Mouse (Mus musculus) common myeloid progenitor, adult 5-6 weeks (primary cell): ENCODE data around the gene Srgap3. TPM values are rescaled to one million over a fixed set of nuclear protein-coding genes. Genes with fewer than 3 reads are reported as not detected.

Experiments used
- ATAC-seq: replicated peaks from 2 replicates; pipeline ENCODE4 v1.8.0; 2016; ENCODE audit warnings: low read depth, mild to moderate bottlenecking, moderate TSS enrichment, inconsistent platforms; ENCODE audit not compliant: poor library complexity, severe bottlenecking
- total RNA-seq: library from RNA; stranded (forward); fragments of 200-1000, 187-1606 nt; gene quantifications from 2 replicates; pipeline ENCODE4 v1.2.3, GENCODE M21; 2017

The Srgap3 gene
- total RNA-seq, 1 experiment from 2014 or later = 8.0 TPM

- ATAC-seq = no peak
These were observed 118.6 kb downstream of the Srgap3 start for GRCm38 (mm10) chr6:112828420-112828819.

- no peak for ATAC-seq
These were observed 121.4 kb downstream of the Srgap3 start for GRCm38 (mm10) chr6:112825657-112826056.

GRCm38 (mm10) chr6:112823096-112823495, 124.0 kb downstream of the Srgap3 start:
- no peak for ATAC-seq

DNA sequence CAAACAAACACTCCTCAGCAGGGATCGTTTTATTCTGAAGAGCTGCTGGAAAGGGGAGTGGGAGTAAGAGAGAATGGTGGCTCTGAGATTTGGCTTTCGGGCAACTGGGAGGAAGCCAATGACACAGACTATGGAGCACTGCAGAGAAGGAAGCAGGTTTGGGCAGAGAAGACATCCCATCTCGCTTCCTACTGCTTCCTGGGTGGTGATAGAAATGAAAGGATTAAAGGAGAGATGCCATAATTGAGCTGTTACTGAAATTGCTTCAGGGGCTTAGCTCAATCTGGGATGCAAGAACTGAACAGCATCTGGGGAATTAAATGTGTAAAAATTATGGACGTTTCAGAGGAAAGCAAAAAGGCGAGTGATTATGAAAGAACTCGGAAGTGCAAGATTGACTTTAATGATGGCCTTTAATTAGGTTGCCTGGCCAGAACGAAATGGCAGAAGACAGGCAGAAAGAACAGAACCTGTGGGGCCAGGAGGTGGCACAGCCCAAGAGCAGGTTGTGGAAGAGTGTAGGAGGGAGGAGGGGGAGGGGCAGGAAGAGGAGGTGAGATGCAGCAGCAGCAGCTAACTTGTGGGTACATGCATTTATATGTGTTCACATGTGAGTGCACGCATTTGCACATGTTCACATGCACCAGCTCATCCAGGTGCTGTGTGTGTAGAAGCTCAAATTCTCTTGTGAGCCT, 126.6 kb downstream of the Srgap3 start:
- ATAC-seq = no peak

DNA sequence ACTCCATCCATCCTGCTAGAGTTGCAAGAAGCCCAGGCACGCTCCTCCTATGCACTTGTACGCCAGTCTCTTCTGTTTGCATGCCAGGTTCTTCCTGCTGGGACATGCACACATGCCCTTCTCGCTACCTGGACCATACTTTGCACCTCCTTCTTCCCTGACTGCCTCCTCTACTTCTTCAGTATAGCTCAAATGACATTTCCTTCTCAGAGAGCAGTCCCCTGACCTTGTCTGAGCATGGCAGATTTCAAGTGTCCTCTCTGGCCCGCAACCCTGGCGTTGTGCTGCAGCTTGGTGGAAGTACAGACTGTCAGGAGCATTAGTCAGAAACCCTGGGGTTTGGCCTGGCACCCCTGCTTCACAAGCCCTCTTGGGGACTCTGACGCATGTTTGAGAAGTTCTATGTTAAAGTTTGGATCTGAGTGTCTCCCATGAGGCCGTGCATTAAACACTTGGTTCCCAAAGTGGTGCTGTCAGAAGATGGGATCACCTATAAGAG, 128.6 kb downstream of the Srgap3 start:
- no peak for ATAC-seq

GRCm38 (mm10) chr6:112815604-112816003, 131.5 kb downstream of the Srgap3 start:
- ATAC-seq = no peak

GRCm38 (mm10) chr6:112814525-112815086, 132.5 kb downstream of the Srgap3 start:
- no peak for ATAC-seq

GRCm38 (mm10) chr6:112812884-112813283, 134.2 kb downstream of the Srgap3 start:
- no peak for ATAC-seq

DNA sequence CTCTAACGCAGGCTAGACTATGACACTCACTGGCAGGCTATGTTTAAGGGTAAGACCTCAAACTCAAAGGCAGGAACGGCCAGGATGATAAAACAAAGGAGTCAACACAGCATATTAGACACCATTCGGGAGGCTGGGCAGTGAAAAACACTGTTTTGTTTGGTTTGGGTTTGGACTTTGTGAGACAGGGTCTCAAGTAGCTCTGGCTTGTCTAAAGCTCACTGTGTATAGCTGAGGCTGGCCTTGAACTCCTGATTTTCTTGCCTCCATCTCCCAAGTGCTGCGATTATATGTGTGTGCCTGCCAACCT, 136.6 kb downstream of the Srgap3 start:
- ATAC-seq = no peak

DNA sequence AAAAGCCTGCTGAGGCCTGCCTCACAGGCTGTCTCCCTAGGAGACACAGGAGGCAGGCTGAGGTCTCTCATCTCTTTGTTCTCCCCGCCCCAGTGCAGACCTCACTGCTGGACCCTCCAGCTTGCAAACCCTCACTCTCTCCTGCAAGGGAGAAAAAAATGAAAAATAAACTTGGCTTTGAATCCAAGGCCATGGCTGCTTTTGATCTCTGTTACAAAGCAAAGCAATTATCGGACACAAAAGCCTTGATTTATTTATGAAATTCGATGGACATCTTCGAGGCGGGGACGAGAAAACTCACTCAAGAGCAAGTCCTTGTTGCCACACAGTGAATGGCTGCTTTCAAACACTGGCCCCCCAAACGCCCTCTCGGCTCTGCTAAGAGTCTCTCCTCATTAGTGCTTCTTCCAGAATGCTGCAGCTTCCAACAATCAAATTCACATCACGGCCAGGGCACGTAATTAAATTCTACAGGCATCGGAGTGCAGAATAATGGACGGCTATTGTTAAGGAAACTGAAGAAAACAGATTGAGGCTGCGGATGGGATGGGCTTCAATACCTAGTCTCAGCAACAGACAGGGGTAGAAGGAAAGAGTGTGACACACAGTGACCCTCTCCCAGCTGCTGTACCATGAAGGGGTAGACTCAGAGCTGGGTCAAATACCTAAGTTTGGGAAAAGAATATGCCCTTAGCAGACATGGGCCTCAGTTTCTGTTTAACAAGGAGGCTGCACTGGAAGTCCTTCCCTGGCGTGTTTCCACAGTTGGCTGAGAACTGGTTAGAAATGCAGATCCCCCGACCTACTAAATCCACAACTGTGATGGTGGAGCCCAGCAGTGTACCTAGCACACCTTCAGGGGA, 137.2 kb downstream of the Srgap3 start:
- ATAC-seq = no peak

DNA sequence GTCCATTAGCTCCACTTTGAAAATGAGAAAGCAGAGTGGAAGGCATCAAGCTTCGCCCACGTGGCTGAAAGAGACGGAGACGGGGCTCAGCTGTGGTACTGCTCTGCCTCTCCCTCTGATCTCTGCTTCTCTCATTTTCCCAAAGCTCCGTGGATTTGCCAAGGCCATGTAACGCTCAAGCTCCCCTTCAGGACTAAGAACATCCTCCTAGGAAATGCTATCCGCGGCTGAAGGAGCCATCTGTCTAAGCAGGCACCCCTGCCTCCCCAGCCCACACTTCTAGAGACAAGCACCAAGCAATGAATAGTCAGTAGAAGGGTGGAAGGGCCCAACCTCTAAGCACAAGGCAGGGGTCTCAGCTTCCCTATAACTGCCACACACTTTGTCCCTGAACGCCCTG, 138.3 kb downstream of the Srgap3 start:
- no peak for ATAC-seq

DNA sequence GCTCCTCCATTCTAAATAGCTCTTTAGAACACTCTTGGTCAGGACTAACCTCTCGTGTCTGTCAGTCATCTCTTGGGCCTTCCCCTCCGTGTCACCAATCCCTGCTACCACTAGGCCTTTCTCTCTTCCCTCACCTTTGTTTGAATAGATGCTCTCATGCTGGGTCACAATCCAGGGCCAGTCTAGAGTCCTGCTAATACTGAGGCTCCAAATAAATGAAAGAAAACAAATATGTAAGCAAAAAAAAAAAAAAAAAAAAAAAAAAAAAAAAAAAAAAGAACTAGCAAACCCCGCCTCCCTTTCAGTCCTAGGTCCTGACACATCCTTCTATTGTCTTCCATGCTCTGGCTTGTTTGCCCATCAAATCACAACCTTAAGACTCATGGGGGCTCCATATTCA, 145.1 kb downstream of the Srgap3 start:
- no peak for ATAC-seq

GRCm38 (mm10) chr6:112798378-112798777, 148.7 kb downstream of the Srgap3 start:
- ATAC-seq = no peak

GRCm38 (mm10) chr6:112796607-112797006, 150.5 kb downstream of the Srgap3 start:
- peak; percentile 98 for ATAC-seq

GRCm38 (mm10) chr6:112793887-112794286, 153.2 kb downstream of the Srgap3 start:
- ATAC-seq = no peak

GRCm38 (mm10) chr6:112789901-112790300, 157.2 kb downstream of the Srgap3 start:
- no peak for ATAC-seq

DNA sequence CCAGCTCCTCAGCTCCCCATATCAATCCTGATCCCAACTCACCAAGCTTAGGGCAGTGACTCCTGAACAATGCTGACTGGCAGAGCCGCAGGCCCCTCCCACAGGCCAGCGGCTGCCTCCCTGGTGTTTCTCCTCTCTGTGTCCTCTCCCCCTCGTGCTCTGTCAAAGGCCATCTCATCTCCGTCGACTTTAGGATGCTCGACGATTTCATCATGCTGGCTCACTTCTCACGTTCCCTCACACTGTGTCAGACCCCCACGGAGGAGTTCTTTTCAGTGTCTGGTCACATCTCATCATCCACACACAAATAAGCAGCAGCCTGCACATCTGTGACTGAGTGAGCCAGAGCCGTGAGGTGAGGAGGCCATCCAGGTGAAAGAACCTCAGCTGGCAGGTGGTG, 158.4 kb downstream of the Srgap3 start:
- no peak for ATAC-seq

GRCm38 (mm10) chr6:112788174-112788573, 158.9 kb downstream of the Srgap3 start:
- ATAC-seq = no peak

GRCm38 (mm10) chr6:112781409-112782093, 165.5 kb downstream of the Srgap3 start:
- ATAC-seq = 0 out of 2 replicates have a peak, but pooled peaks have one; percentile 39

DNA sequence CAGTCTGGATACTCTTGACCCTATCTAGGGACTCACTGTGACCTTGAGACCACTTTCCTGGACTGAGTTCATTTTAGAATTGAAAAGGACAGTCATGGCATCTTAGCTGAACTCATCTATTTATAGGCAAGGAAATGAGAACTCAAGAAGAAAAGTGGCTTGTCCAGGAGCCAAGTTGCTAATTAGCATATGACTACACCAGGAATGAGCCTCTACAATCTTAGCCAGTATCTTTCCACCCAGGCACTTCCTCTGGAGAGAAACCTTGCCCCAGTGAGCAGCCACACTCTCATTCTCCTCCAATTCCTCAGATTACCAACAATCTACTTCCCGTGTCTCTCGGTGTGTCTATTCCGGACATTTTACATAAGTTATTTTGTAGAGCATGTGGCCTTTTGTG, 168.9 kb downstream of the Srgap3 start:
- peak; percentile 70 for ATAC-seq
